Mouse (Mus musculus) erythroblast, embryonic 14.5 days (primary cell): ENCODE results near the gene Kin.

Experiments used
- GATA1 ChIP-seq: IDR thresholded peaks from 2 replicates; pipeline ENCODE4 v1.6.1; 2012; ENCODE audit warnings: low read length, inconsistent platforms, mixed read lengths
- TAL1 ChIP-seq: IDR thresholded peaks from 3 replicates; pipeline ENCODE4 v1.6.1; 2012; ENCODE audit warnings: low read length, inconsistent platforms, mixed read lengths

GRCm38 (mm10) chr2:10049456-10049855 lies 30.9 kb upstream of the Kin start:
- TF ChIP-seq TAL1: no peak
- TF ChIP-seq GATA1: no peak
